Mouse (Mus musculus): Measurements from ENCODE around the gene Srebf2. TPM values are rescaled to one million over a fixed set of nuclear protein-coding genes. Genes with fewer than 3 reads are reported as not detected.

Gene Srebf2
- total and polyA plus RNA-seq, 3 experiments = 22.4 to 45.3 (median 24.2) TPM

- H3K27me3 ChIP-seq (ENCODE audit: control insufficient read depth, insufficient read depth, low read length) = peaks cover 14% of the 10 kb centered on the region
- 30% methylated on average over 4 of the region's 4 CpGs for WGBS
- no peak overlapping the region for H3K9ac ChIP-seq (ENCODE audit: low read depth, low read length)
- intact Hi-C loops (cut with DNase I) = no loop called here
- no peaks in the 10 kb centered on the region for H3K36me3 ChIP-seq (ENCODE audit: control insufficient read depth, insufficient read depth, low read length)
- no peak for TF ChIP-seq EP300 (IDR thresholded peaks at IDR 0.05; ENCODE audit: insufficient read depth, low read depth, low read length)
- no peak for TF ChIP-seq POLR2A (IDR thresholded peaks at IDR 0.05; ENCODE audit: insufficient read depth, low read depth, low read length)
- TF ChIP-seq CTCF (IDR thresholded peaks at IDR 0.05) = no peak
- no peak overlapping the region for H3K4me3 ChIP-seq
- H3K4me1 ChIP-seq (ENCODE audit: control insufficient read depth, insufficient read depth, low read length) = no peaks in the 10 kb centered on the region
- H3K79me2 ChIP-seq (replicated peaks; ENCODE audit: control insufficient read depth, insufficient read depth, low read length) = no peaks in the 10 kb centered on the region
- no peak overlapping the region for H3K27ac ChIP-seq
- no peak for DNase-seq
Observed at GRCm38 (mm10) chr15:82213222-82213621, 66.2 kb downstream of the Srebf2 start.

GRCm38 (mm10) chr15:82215332-82216046 is 68.5 kb downstream of the Srebf2 start:
- Histone ChIP-seq H3K4me1 (ENCODE audit: control insufficient read depth, insufficient read depth, low read length) (no peaks in the 10 kb centered on the region), H3K36me3 (ENCODE audit: control insufficient read depth, insufficient read depth, low read length) (no peaks in the 10 kb centered on the region), H3K9ac (ENCODE audit: low read depth, low read length) (no peak overlapping the region), H3K27me3 (ENCODE audit: control insufficient read depth, insufficient read depth, low read length) (peaks cover 14% of the 10 kb centered on the region), H3K27ac (no peak overlapping the region), H3K79me2 (replicated peaks; ENCODE audit: control insufficient read depth, insufficient read depth, low read length) (no peaks in the 10 kb centered on the region), H3K4me3 (no peak overlapping the region)
- DNase-seq = no peak
- intact Hi-C loops (cut with DNase I) = no loop called here
- 31% methylated on average over 11 of the region's 11 CpGs for whole genome bisulfite sequencing
- no peak for TF ChIP-seq CTCF (IDR thresholded peaks at IDR 0.05)
- TF ChIP-seq POLR2A (IDR thresholded peaks at IDR 0.05; ENCODE audit: insufficient read depth, low read depth, low read length) = no peak
- TF ChIP-seq EP300 (IDR thresholded peaks at IDR 0.05; ENCODE audit: insufficient read depth, low read depth, low read length) = no peak

GRCm38 (mm10) chr15:82216142-82216827 is 69.3 kb downstream of the Srebf2 start:
- intact Hi-C loops (cut with DNase I) = no loop called here

GRCm38 (mm10) chr15:82217039-82217438 is 70.1 kb downstream of the Srebf2 start:
- Histone ChIP-seq H3K4me1 (ENCODE audit: control insufficient read depth, insufficient read depth, low read length) (no peaks in the 10 kb centered on the region), H3K4me3 (no peak overlapping the region), H3K27me3 (ENCODE audit: control insufficient read depth, insufficient read depth, low read length) (peaks cover 10% of the 10 kb centered on the region), H3K27ac (no peak overlapping the region), H3K9ac (ENCODE audit: low read depth, low read length) (no peak overlapping the region), H3K36me3 (ENCODE audit: control insufficient read depth, insufficient read depth, low read length) (no peaks in the 10 kb centered on the region), H3K79me2 (replicated peaks; ENCODE audit: control insufficient read depth, insufficient read depth, low read length) (no peaks in the 10 kb centered on the region)
- WGBS = 28% methylated on average over 7 of the region's 7 CpGs
- DNase-seq = no peak
- intact Hi-C loops (cut with DNase I) = no loop called here
- no peak for TF ChIP-seq EP300 (IDR thresholded peaks at IDR 0.05; ENCODE audit: insufficient read depth, low read depth, low read length)
- no peak for TF ChIP-seq POLR2A (IDR thresholded peaks at IDR 0.05; ENCODE audit: insufficient read depth, low read depth, low read length)
- TF ChIP-seq CTCF (IDR thresholded peaks at IDR 0.05) = no peak

More at GRCm38 (mm10) chr15:82216142-82216827, 69.3 kb downstream of the Srebf2 start:
- no peak overlapping the region for H3K27ac ChIP-seq
- H3K36me3 ChIP-seq (ENCODE audit: control insufficient read depth, insufficient read depth, low read length) = no peaks in the 10 kb centered on the region
- DNase-seq = no peak
- peaks cover 14% of the 10 kb centered on the region for H3K27me3 ChIP-seq (ENCODE audit: control insufficient read depth, insufficient read depth, low read length)
- TF ChIP-seq POLR2A (IDR thresholded peaks at IDR 0.05; ENCODE audit: insufficient read depth, low read depth, low read length) = no peak
- TF ChIP-seq CTCF (IDR thresholded peaks at IDR 0.05) = no peak
- no peak for TF ChIP-seq EP300 (IDR thresholded peaks at IDR 0.05; ENCODE audit: insufficient read depth, low read depth, low read length)
- no peak overlapping the region for H3K9ac ChIP-seq (ENCODE audit: low read depth, low read length)
- no peaks in the 10 kb centered on the region for H3K4me1 ChIP-seq (ENCODE audit: control insufficient read depth, insufficient read depth, low read length)
- H3K4me3 ChIP-seq = no peak overlapping the region
- 44% methylated on average over 20 of the region's 20 CpGs for WGBS
- no peaks in the 10 kb centered on the region for H3K79me2 ChIP-seq (replicated peaks; ENCODE audit: control insufficient read depth, insufficient read depth, low read length)

GRCm38 (mm10) chr15:82217980-82218379 is 71.0 kb downstream of the Srebf2 start:
- no peak for DNase-seq
- intact Hi-C loops (cut with DNase I) = no loop called here
- H3K4me3 ChIP-seq = no peak overlapping the region
- H3K36me3 ChIP-seq (ENCODE audit: control insufficient read depth, insufficient read depth, low read length) = no peaks in the 10 kb centered on the region
- H3K4me1 ChIP-seq (ENCODE audit: control insufficient read depth, insufficient read depth, low read length) = no peaks in the 10 kb centered on the region
- TF ChIP-seq CTCF (IDR thresholded peaks at IDR 0.05) = no peak
- no peak for TF ChIP-seq EP300 (IDR thresholded peaks at IDR 0.05; ENCODE audit: insufficient read depth, low read depth, low read length)
- no peak for TF ChIP-seq POLR2A (IDR thresholded peaks at IDR 0.05; ENCODE audit: insufficient read depth, low read depth, low read length)
- H3K9ac ChIP-seq (ENCODE audit: low read depth, low read length) = no peak overlapping the region
- WGBS = 48% methylated on average over 9 of the region's 9 CpGs
- no peaks in the 10 kb centered on the region for H3K79me2 ChIP-seq (replicated peaks; ENCODE audit: control insufficient read depth, insufficient read depth, low read length)
- peaks cover 5% of the 10 kb centered on the region; the same call in 1 of the 2 replicates for H3K27me3 ChIP-seq (ENCODE audit: control insufficient read depth, insufficient read depth, low read length)
- H3K27ac ChIP-seq = no peak overlapping the region
